Mouse (Mus musculus) brain, adult 2 months (tissue): ENCODE measurements around the gene Gltpd2.
"Not testable (repeated sequence)": the region's sequence is repeated elsewhere in the genome, so short reads cannot be mapped to it uniquely, and the experiment has no call there.

Experiments used
- DNase-seq: peaks from one replicate; pipeline ENCODE4 v3.0.0; 2011; ENCODE audit warnings: low read depth, low spot score

The Gltpd2 gene

GRCm38 (mm10) chr11:70518923-70519322 lies at the start of gene Gltpd2:
Gene Gltpd2 (plus strand): TSS chr11:70519196.
- no peak for DNase-seq

GRCm38 (mm10) chr11:70469764-70470163 lies 49.2 kb upstream of the Gltpd2 start:
- DNase-seq, result no peak

- no peak for DNase-seq
Observed at GRCm38 (mm10) chr11:70472716-70473115, 46.3 kb upstream of the Gltpd2 start.

- DNase-seq, result not testable (repeated sequence)
Observed at GRCm38 (mm10) chr11:70473291-70473690, 45.7 kb upstream of the Gltpd2 start.

GRCm38 (mm10) chr11:70474872-70475534 lies 44.0 kb upstream of the Gltpd2 start:
- DNase-seq, result no peak

GRCm38 (mm10) chr11:70485498-70485897 lies 33.5 kb upstream of the Gltpd2 start:
- DNase-seq, result no peak

GRCm38 (mm10) chr11:70487816-70488215 lies 31.2 kb upstream of the Gltpd2 start:
- no peak for DNase-seq

GRCm38 (mm10) chr11:70489138-70489537 lies 29.9 kb upstream of the Gltpd2 start:
- DNase-seq, result peak; percentile 51

- DNase-seq, result peak; percentile 47
Observed at GRCm38 (mm10) chr11:70489684-70490083, 29.3 kb upstream of the Gltpd2 start.

- DNase-seq, result peak; percentile 10
Observed at GRCm38 (mm10) chr11:70499566-70500475, 19.2 kb upstream of the Gltpd2 start.

- no peak for DNase-seq
Observed at GRCm38 (mm10) chr11:70500476-70500812, 18.6 kb upstream of the Gltpd2 start.

- DNase-seq, result no peak
Observed at GRCm38 (mm10) chr11:70502018-70502417, 17.0 kb upstream of the Gltpd2 start.

- DNase-seq, result no peak
Observed at GRCm38 (mm10) chr11:70504970-70505369, 14.0 kb upstream of the Gltpd2 start, which contains the start of gene Tm4sf5. Gene Tm4sf5 (plus strand): TSS chr11:70505244.

- peak; percentile 59 for DNase-seq
Observed at GRCm38 (mm10) chr11:70506385-70506784, 12.6 kb upstream of the Gltpd2 start.

GRCm38 (mm10) chr11:70506962-70507515 lies 12.0 kb upstream of the Gltpd2 start:
- DNase-seq, result no peak

- DNase-seq, result peak; percentile 85
Observed at GRCm38 (mm10) chr11:70509753-70510564, 9.0 kb upstream of the Gltpd2 start.

GRCm38 (mm10) chr11:70511242-70511641 lies 7.8 kb upstream of the Gltpd2 start:
- no peak for DNase-seq

GRCm38 (mm10) chr11:70511825-70512224 lies 7.2 kb upstream of the Gltpd2 start:
- DNase-seq, result no peak

GRCm38 (mm10) chr11:70512709-70513342 lies 6.2 kb upstream of the Gltpd2 start:
- no peak for DNase-seq

GRCm38 (mm10) chr11:70513520-70513919 lies 5.5 kb upstream of the Gltpd2 start:
- DNase-seq, result no peak

GRCm38 (mm10) chr11:70514288-70514687 lies 4.7 kb upstream of the Gltpd2 start, which contains the start of gene Vmo1:
Gene Vmo1 (minus strand): TSS chr11:70514616.
- no peak for DNase-seq
